Mouse (Mus musculus) cortical plate, adult 2 months (tissue): Measurements from ENCODE around the gene Gm10719. TPM values are rescaled to one million over a fixed set of nuclear protein-coding genes. Genes with fewer than 3 reads are reported as not detected.
"Not testable (repeated sequence)": the region's sequence is repeated elsewhere in the genome, so short reads cannot be mapped to it uniquely, and the experiment has no call there.

Experiments
- H3K27ac ChIP-seq: fragments of 200-500 bp; 2 replicates; pipeline ENCODE4 v1.5.1; 2012; ENCODE audit warnings: low read length, control low read depth, inconsistent platforms; ENCODE audit not compliant: insufficient read depth
- H3K4me1 ChIP-seq: fragments of 200-500 bp; 2 replicates; pipeline ENCODE4 v1.6.1; 2011; ENCODE audit warnings: low read length; ENCODE audit not compliant: control insufficient read depth, insufficient read depth
- H3K4me3 ChIP-seq: fragments of 200-500 bp; 2 replicates; pipeline ENCODE4 v1.5.1; 2011; ENCODE audit warnings: mild to moderate bottlenecking, low read length, control low read depth; ENCODE audit not compliant: insufficient read depth
- polyA plus RNA-seq: library from polyadenylated mRNA; depleted of rRNA; stranded (reverse); fragments of >200 nt; gene quantifications from 2 replicates; pipeline ENCODE4 v1.2.3, GENCODE M21; 2012; rRNA removed

Gene Gm10719
- polyA plus RNA-seq = 0.17 TPM in 1 of 2 replicates, not detected in the other

- H3K27ac ChIP-seq, H3K4me1 ChIP-seq, H3K4me3 ChIP-seq: not testable (repeated sequence)
Measured at GRCm38 (mm10) chr9:3017108-3017507, at the start of gene Gm10719. Gene Gm10719 (plus strand): TSS chr9:3017408.

GRCm38 (mm10) chr9:3000445-3000972, 16.7 kb upstream of the Gm10719 start, which contains the start of gene Gm10722:
Gene Gm10722 (plus strand): TSS chr9:3000922.
- not testable (repeated sequence) for H3K27ac ChIP-seq, H3K4me1 ChIP-seq, H3K4me3 ChIP-seq

GRCm38 (mm10) chr9:3001006-3001405, 16.2 kb upstream of the Gm10719 start:
- not testable (repeated sequence) for H3K27ac ChIP-seq, H3K4me1 ChIP-seq, H3K4me3 ChIP-seq

GRCm38 (mm10) chr9:3001948-3002659, 15.1 kb upstream of the Gm10719 start:
- H3K4me3 ChIP-seq, H3K4me1 ChIP-seq, H3K27ac ChIP-seq: not testable (repeated sequence)

GRCm38 (mm10) chr9:3002794-3003396, 14.3 kb upstream of the Gm10719 start, which contains the start of gene Gm11168:
Gene Gm11168 (plus strand): TSS chr9:3003346.
- H3K4me3 ChIP-seq, H3K4me1 ChIP-seq, H3K27ac ChIP-seq: not testable (repeated sequence)

- not testable (repeated sequence) for H3K27ac ChIP-seq, H3K4me3 ChIP-seq, H3K4me1 ChIP-seq
Measured at GRCm38 (mm10) chr9:3006179-3006578, 11.0 kb upstream of the Gm10719 start.

GRCm38 (mm10) chr9:3006636-3007035, 10.6 kb upstream of the Gm10719 start:
- H3K27ac ChIP-seq, H3K4me3 ChIP-seq, H3K4me1 ChIP-seq: not testable (repeated sequence)

GRCm38 (mm10) chr9:3007272-3007671, 9.9 kb upstream of the Gm10719 start:
- not testable (repeated sequence) for H3K27ac ChIP-seq, H3K4me1 ChIP-seq, H3K4me3 ChIP-seq

- not testable (repeated sequence) for H3K4me1 ChIP-seq, H3K27ac ChIP-seq
Measured at GRCm38 (mm10) chr9:3009331-3009730, 7.9 kb upstream of the Gm10719 start.

GRCm38 (mm10) chr9:3012054-3012621, 5.1 kb upstream of the Gm10719 start:
- H3K27ac ChIP-seq, H3K4me3 ChIP-seq, H3K4me1 ChIP-seq: not testable (repeated sequence)

More at GRCm38 (mm10) chr9:3009331-3009730, 7.9 kb upstream of the Gm10719 start:
- not testable (repeated sequence) for H3K4me3 ChIP-seq

GRCm38 (mm10) chr9:3012733-3013279, 4.4 kb upstream of the Gm10719 start, which contains the start of gene Gm10721:
Gene Gm10721 (plus strand): TSS chr9:3013140.
- H3K4me3 ChIP-seq, H3K4me1 ChIP-seq: not testable (repeated sequence)

GRCm38 (mm10) chr9:3015354-3015753, 1.9 kb upstream of the Gm10719 start, which contains the start of gene Gm10720:
Gene Gm10720 (plus strand): TSS chr9:3015654.
- not testable (repeated sequence) for H3K27ac ChIP-seq, H3K4me1 ChIP-seq, H3K4me3 ChIP-seq

More at GRCm38 (mm10) chr9:3012733-3013279, 4.4 kb upstream of the Gm10719 start, which contains the start of gene Gm10721:
- H3K27ac ChIP-seq = not testable (repeated sequence)

GRCm38 (mm10) chr9:3015896-3016295, 1.3 kb upstream of the Gm10719 start:
- H3K4me3 ChIP-seq, H3K4me1 ChIP-seq, H3K27ac ChIP-seq: not testable (repeated sequence)

GRCm38 (mm10) chr9:3018944-3019343, 1.7 kb downstream of the Gm10719 start:
- not testable (repeated sequence) for H3K27ac ChIP-seq, H3K4me3 ChIP-seq, H3K4me1 ChIP-seq
